Mouse (Mus musculus) embryonic facial prominence, embryonic 13.5 days (tissue): ENCODE measurements around the gene Spns3. TPM values are rescaled to one million over a fixed set of nuclear protein-coding genes. Genes with fewer than 3 reads are reported as not detected.

Experiments used
- ATAC-seq: fragments of 200-750 bp; cut with Nextera tagmentation; 2 replicates; pipeline ENCODE4 v1.8.0; 2017; ENCODE audit warnings: low read depth; ENCODE audit not compliant: insufficient number of reproducible peaks, insufficient read depth, low FRiP score, low TSS enrichment
- H3K27ac ChIP-seq: fragments of 300-500 bp; sonication (generic); 2 replicates; pipeline ENCODE4 v1.5.1; 2015; ENCODE audit warnings: moderate library complexity, mild to moderate bottlenecking, inconsistent platforms
- H3K27me3 ChIP-seq: fragments of 300-500 bp; sonication (generic); 2 replicates; pipeline ENCODE4 v1.6.1; 2015; ENCODE audit warnings: mild to moderate bottlenecking, inconsistent platforms
- H3K36me3 ChIP-seq: fragments of 300-500 bp; sonication (generic); 2 replicates; pipeline ENCODE4 v1.6.1; 2015; ENCODE audit warnings: mild to moderate bottlenecking, inconsistent platforms
- H3K4me1 ChIP-seq: fragments of 300-500 bp; sonication (generic); 2 replicates; pipeline ENCODE4 v1.6.1; 2015; ENCODE audit warnings: inconsistent platforms
- H3K4me2 ChIP-seq: fragments of 300-500 bp; sonication (generic); 2 replicates; pipeline ENCODE4 v1.6.1; 2015; ENCODE audit warnings: moderate library complexity, mild to moderate bottlenecking, inconsistent platforms
- H3K4me3 ChIP-seq: fragments of 300-500 bp; sonication (generic); 2 replicates; pipeline ENCODE4 v1.5.1; 2015; ENCODE audit warnings: mild to moderate bottlenecking, inconsistent platforms
- H3K9ac ChIP-seq: fragments of 300-500 bp; sonication (generic); 2 replicates; pipeline ENCODE4 v1.6.1; 2015; ENCODE audit warnings: mild to moderate bottlenecking, inconsistent platforms
- H3K9me3 ChIP-seq: fragments of 300-500 bp; sonication (generic); 2 replicates; pipeline ENCODE4 v1.6.1; 2016; ENCODE audit warnings: inconsistent platforms
- WGBS: fragments of 180-500 bp; shearing (Covaris S2); methylation state at CpG from one replicate; pipeline ENCODE4 v1.1.7; 2015; ENCODE audit warnings: mixed read lengths; 5-methylcytosine and 5-hydroxymethylcytosine counted together
- polyA plus RNA-seq: library from polyadenylated mRNA; unstranded; fragments of >200 nt; fragmentation: Nextera tagmentation; extraction: Ambion mirVana; gene quantifications from 2 replicates; pipeline ENCODE4 v1.2.1, GENCODE M21; 2015

Gene Spns3
- polyA plus RNA-seq, 1 experiment from 2014 or later = 0.27 TPM

DNA sequence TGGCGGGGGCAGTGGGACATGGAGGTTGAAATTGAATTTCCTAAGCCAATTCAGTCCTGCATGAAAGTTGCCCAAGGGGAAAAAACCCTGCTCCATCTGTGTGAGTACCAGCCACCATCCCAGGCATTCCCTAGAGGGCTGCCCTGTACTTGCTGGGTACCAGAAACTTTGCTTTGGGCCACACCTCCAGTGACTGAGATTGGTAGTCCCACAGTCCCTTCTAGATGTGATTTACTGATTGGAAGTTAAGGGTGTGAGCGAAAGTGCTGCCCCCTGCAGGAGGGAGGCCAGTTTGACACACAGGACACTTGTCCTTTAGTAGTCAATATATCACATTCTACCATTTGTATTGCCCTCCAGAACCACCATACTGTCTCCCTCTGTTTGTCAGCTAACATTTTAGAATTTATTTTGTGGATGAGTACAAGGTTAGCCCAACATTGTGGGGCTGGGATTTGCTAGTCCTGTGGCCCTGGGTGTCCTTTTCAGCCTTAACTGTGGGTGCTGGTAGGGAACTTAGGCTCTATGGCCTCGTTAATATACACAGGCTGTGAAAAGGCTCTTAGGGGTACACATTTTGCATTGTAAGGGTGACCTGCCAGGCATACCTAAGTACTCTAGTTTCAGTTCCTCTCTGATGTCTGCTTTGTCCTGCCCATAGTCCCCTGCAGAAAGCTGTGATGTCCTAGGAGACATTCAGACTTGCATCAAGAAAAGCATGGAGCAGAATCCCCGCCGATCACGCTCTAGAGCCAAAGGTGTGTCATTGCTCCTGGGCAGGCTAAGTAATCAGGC, 103.8 kb downstream of the Spns3 start:
- no peak for ATAC-seq
- Histone ChIP-seq H3K4me2 (no peak overlapping the region), H3K9me3 (no peaks in the 10 kb centered on the region), H3K36me3 (peaks cover 94% of the 10 kb centered on the region), H3K9ac (no peak overlapping the region), H3K4me1 (peaks cover 9% of the 10 kb centered on the region), H3K27me3 (no peaks in the 10 kb centered on the region), H3K4me3 (no peak overlapping the region), H3K27ac (no peak overlapping the region)
- 87% methylated on average over 6 of the region's 6 CpGs for WGBS

Other genes with a start within 250 kb of the Spns3 start
- gene Xaf1, start 248.9 kb downstream of the Spns3 start, polyA plus RNA-seq = 2.2 and 2.3 TPM in 2 replicates
- not detected in 2 replicates for gene Fbxo39, start 236.1 kb downstream of the Spns3 start, polyA plus RNA-seq
- 3.1 and 5.0 TPM in 2 replicates for gene Tekt1, start 188.1 kb downstream of the Spns3 start, polyA plus RNA-seq
- gene Smtnl2, start 138.8 kb downstream of the Spns3 start, polyA plus RNA-seq = 25.1 and 26.7 TPM in 2 replicates
- 1.1 and 1.3 TPM in 2 replicates for gene Ggt6, start 115.0 kb downstream of the Spns3 start, polyA plus RNA-seq
- gene Mybbp1a, start 109.2 kb downstream of the Spns3 start, polyA plus RNA-seq = 162 and 174 TPM in 2 replicates
- 2.7 and 3.0 TPM in 2 replicates for gene Spns2, start 60.6 kb downstream of the Spns3 start, polyA plus RNA-seq
- gene Ube2g1, start 56.8 kb upstream of the Spns3 start, polyA plus RNA-seq = 75.3 and 84.7 TPM in 2 replicates
- gene Ankfy1, start 139.5 kb upstream of the Spns3 start, polyA plus RNA-seq = 26.0 and 26.8 TPM in 2 replicates
- 7.8 and 8.5 TPM in 2 replicates for gene Cyb5d2, start 245.6 kb upstream of the Spns3 start, polyA plus RNA-seq
- gene Zzef1, start 245.7 kb upstream of the Spns3 start, polyA plus RNA-seq = 10.6 and 11.6 TPM in 2 replicates